Mouse (Mus musculus) myocyte (in vitro differentiated cells): ENCODE data around the gene Sec23b.

Experiments
- CEBPB ChIP-seq: IDR thresholded peaks from 2 replicates; pipeline ENCODE4 v1.6.1; 2011; ENCODE audit warnings: mild to moderate bottlenecking, moderate library complexity; ENCODE audit not compliant: poor library complexity, insufficient read depth, severe bottlenecking
- E2F4 ChIP-seq: IDR thresholded peaks from one replicate; pipeline ENCODE4 v1.6.1; 2011; ENCODE audit warnings: mild to moderate bottlenecking, control low read depth, moderate library complexity; ENCODE audit not compliant: insufficient read depth
- MAX ChIP-seq: IDR thresholded peaks from one replicate; pipeline ENCODE4 v1.6.1; 2011; ENCODE audit warnings: low read depth, mild to moderate bottlenecking, control low read depth
- MYOD1 ChIP-seq, 3 experiments: IDR thresholded peaks; one replicate each; pipeline ENCODE4 v1.6.1; 2011; ENCODE audit warnings: control low read depth in 2 of 3, low read depth in 2 of 3, mild to moderate bottlenecking in 2 of 3, moderate library complexity in 1 of 3; ENCODE audit not compliant: insufficient read length in 2 of 3, control insufficient read depth in 1 of 3
- MYOG ChIP-seq, 3 experiments: IDR thresholded peaks; one replicate each; pipeline ENCODE4 v1.6.1; 2011; ENCODE audit warnings: control low read depth in 2 of 3, low read depth in 2 of 3, mild to moderate bottlenecking in 2 of 3; ENCODE audit not compliant: insufficient read length in 2 of 3, control insufficient read depth in 1 of 3, insufficient read depth in 1 of 3
- POLR2A ChIP-seq: IDR thresholded peaks from one replicate; pipeline ENCODE4 v1.6.1; 2011; ENCODE audit warnings: low read depth, mild to moderate bottlenecking, control low read depth, moderate library complexity; ENCODE audit not compliant: insufficient read length
- POLR2AphosphoS2 ChIP-seq: IDR thresholded peaks from one replicate; pipeline ENCODE4 v1.6.1; 2011; ENCODE audit warnings: low read depth, control low read depth; ENCODE audit not compliant: insufficient read length
- REST ChIP-seq: IDR thresholded peaks from one replicate; pipeline ENCODE4 v1.6.1; 2011; ENCODE audit warnings: mild to moderate bottlenecking, control low read depth, moderate library complexity; ENCODE audit not compliant: insufficient read depth, insufficient read length
- TCF12 ChIP-seq: IDR thresholded peaks from one replicate; pipeline ENCODE4 v1.6.1; 2011; ENCODE audit warnings: mild to moderate bottlenecking, control low read depth; ENCODE audit not compliant: poor library complexity, insufficient read depth, severe bottlenecking
- TCF3 ChIP-seq: IDR thresholded peaks from one replicate; pipeline ENCODE4 v1.6.1; 2011; ENCODE audit warnings: low read depth, control low read depth; ENCODE audit not compliant: insufficient read length
- USF1 ChIP-seq: IDR thresholded peaks from one replicate; pipeline ENCODE4 v1.6.1; 2011; ENCODE audit warnings: low read depth, mild to moderate bottlenecking, control low read depth, moderate library complexity

GRCm38 (mm10) chr2:144544630-144545029 is 11.4 kb upstream of the Sec23b start:
- TF ChIP-seq POLR2A (no peak), MAX (no peak), MYOG (IDR thresholded peaks at IDR 0.05; ENCODE audit: control insufficient read depth in 1 of 3, insufficient read depth in 1 of 3, insufficient read length in 2 of 3, low read depth in 2 of 3) (no peak), REST (no peak), POLR2AphosphoS2 (no peak), TCF12 (no peak), E2F4 (no peak), USF1 (no peak), TCF3 (no peak), MYOD1 (IDR thresholded peaks at IDR 0.05; ENCODE audit: control insufficient read depth in 1 of 3, insufficient read length in 2 of 3, low read depth in 2 of 3) (no peak), CEBPB (no peak)
